ENCODE assay signal across 8 mouse cellular contexts in the genomic region with DNA sequence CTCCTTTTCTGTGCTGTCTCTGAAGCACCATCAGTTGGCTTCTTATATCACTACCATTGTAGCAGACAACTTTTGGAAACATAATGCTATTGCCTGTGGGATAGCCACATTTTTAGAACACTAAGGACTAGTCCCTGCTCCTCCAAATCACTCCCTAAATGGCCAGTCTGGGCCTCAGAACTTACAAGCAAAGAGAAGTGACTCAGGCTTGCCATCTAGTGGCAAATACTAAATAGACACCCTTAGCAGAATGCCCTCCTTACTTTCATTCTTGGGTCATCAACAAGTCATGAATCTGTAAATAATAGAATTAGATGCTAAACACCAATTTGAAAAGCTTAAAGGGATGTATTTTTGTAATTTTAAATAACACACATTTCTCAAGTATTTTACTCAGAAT. TPM values are rescaled to one million over a fixed set of nuclear protein-coding genes. Genes with fewer than 3 reads are reported as not detected.
DNase-seq lines count a peak whose midpoint lies in the region; ATAC-seq and TF ChIP-seq lines count a peak whose summit lies in the region.

No protein-coding gene starts in this region.

- H3K9ac ChIP-seq in heart, postnatal 0 days (replicated peaks; ENCODE audit: low read depth, low read length): no peak overlapping the region
- no peak overlapping the region for H3K9ac ChIP-seq in heart, embryonic 11.5 days (ENCODE audit: low read depth, low read length)

- no peak overlapping the region for H3K4me2 ChIP-seq in heart, postnatal 0 days (ENCODE audit: low read depth, low read length)
- H3K4me2 ChIP-seq in heart, embryonic 11.5 days: no peak overlapping the region

- no peak for TF ChIP-seq POLR2A in brain, embryonic 14.5 days (IDR thresholded peaks at IDR 0.05; ENCODE audit: borderline replicate concordance, extremely low read depth, insufficient read depth, insufficient read length, poor library complexity, severe bottlenecking)

- H3K4me1 ChIP-seq in heart, postnatal 0 days (ENCODE audit: control insufficient read depth, insufficient read depth): no peaks in the 10 kb centered on the region
- H3K4me1 ChIP-seq in heart, embryonic 11.5 days (ENCODE audit: control insufficient read depth, insufficient read depth, low read length): no peaks in the 10 kb centered on the region

- H3K36me3 ChIP-seq in heart, postnatal 0 days (replicated peaks; ENCODE audit: control insufficient read depth, insufficient read depth, low read length): no peaks in the 10 kb centered on the region
- no peaks in the 10 kb centered on the region for H3K36me3 ChIP-seq in heart, embryonic 11.5 days (ENCODE audit: control insufficient read depth, insufficient read depth, low read length)

- no peak overlapping the region for H3K27ac ChIP-seq in heart, postnatal 0 days (ENCODE audit: low read depth)
- no peak overlapping the region for H3K27ac ChIP-seq in heart, embryonic 11.5 days (ENCODE audit: low read depth, low read length)

- no peak for TF ChIP-seq EP300 in heart, postnatal 0 days (IDR thresholded peaks at IDR 0.05; ENCODE audit: low read depth)

- peak; percentile 57 for TF ChIP-seq CTCF in heart, postnatal 0 days (IDR thresholded peaks at IDR 0.05; ENCODE audit: low read depth)
- TF ChIP-seq CTCF in brain, embryonic 14.5 days (IDR thresholded peaks at IDR 0.05; ENCODE audit: borderline replicate concordance, extremely low read depth, insufficient read depth, insufficient read length): peak; percentile 66; the same call in 1 of the 2 replicates

- H3K27me3 ChIP-seq in heart, postnatal 0 days (ENCODE audit: control insufficient read depth, insufficient read depth, low read length): no peaks in the 10 kb centered on the region
- H3K27me3 ChIP-seq in heart, embryonic 11.5 days (ENCODE audit: control insufficient read depth, insufficient read depth, low read length): no peaks in the 10 kb centered on the region

- H3K9me3 ChIP-seq in heart, postnatal 0 days (replicated peaks; ENCODE audit: control insufficient read depth, low read length): no peaks in the 10 kb centered on the region
- H3K9me3 ChIP-seq in heart, embryonic 11.5 days (replicated peaks; ENCODE audit: control insufficient read depth, low read length): no peaks in the 10 kb centered on the region

- DNase-seq in heart, postnatal 0 days (ENCODE audit: low spot score): peak; percentile 36
- DNase-seq in A20 (ENCODE audit: low read depth, low spot score): peak; percentile 20
- DNase-seq in brain, embryonic 14.5 days (ENCODE audit: low read depth): peak; percentile 79
- peak; percentile 40 for DNase-seq in forelimb bud, embryonic 11.5 days (ENCODE audit: low read depth, low spot score)
- DNase-seq in lung, postnatal 25 days (ENCODE audit: low spot score): peak; percentile 23
- DNase-seq in right cerebral cortex, postnatal 25 days: no peak
- no peak for DNase-seq in adrenal gland, postnatal 25 days

- H3K4me3 ChIP-seq in heart, postnatal 0 days (ENCODE audit: low read depth, low read length): no peak overlapping the region
- H3K4me3 ChIP-seq in heart, embryonic 11.5 days (ENCODE audit: low read depth, low read length): no peak overlapping the region

- ATAC-seq in heart, postnatal 0 days (ENCODE audit: insufficient read depth, low read depth): no peak
- no peak for ATAC-seq in heart, embryonic 11.5 days (replicated peaks; ENCODE audit: insufficient number of reproducible peaks, low FRiP score, low TSS enrichment)

RNA-seq across cellular contexts. Expression of a gene that starts 4.7 kb away (rescaled TPM):
- total RNA-seq in heart, postnatal 0 days (2014; rRNA removed; ENCODE audit: low replicate concordance): not detected in 2 replicates
- polyA plus RNA-seq in heart, postnatal 0 days (2015; fragmentation: Nextera tagmentation; extraction: Ambion mirVana): 0.03 TPM in 1 of 2 replicates, not detected in the other
- 0.34 and 0.35 TPM in 2 replicates for polyA plus RNA-seq in heart, embryonic 11.5 days (2014; fragmentation: Nextera tagmentation; extraction: Ambion mirVana)
- 55.9 and 70.9 TPM in 2 replicates for polyA plus RNA-seq in brain, embryonic 14.5 days (2012; rRNA removed)
- 3.4 and 4.0 TPM in 2 replicates for total RNA-seq in adrenal gland, postnatal 25 days (2021)

RNA-seq across cellular contexts. Expression of a gene that starts 8.0 kb away (rescaled TPM):
- total RNA-seq in heart, postnatal 0 days (2014; rRNA removed; ENCODE audit: low replicate concordance): not detected in 2 replicates
- not detected in 2 replicates for polyA plus RNA-seq in heart, postnatal 0 days (2015; fragmentation: Nextera tagmentation; extraction: Ambion mirVana)
- polyA plus RNA-seq in heart, embryonic 11.5 days (2014; fragmentation: Nextera tagmentation; extraction: Ambion mirVana): not detected in 2 replicates
- polyA plus RNA-seq in brain, embryonic 14.5 days (2012; rRNA removed): 8.7 and 19.1 TPM in 2 replicates
- not detected in 2 replicates for total RNA-seq in adrenal gland, postnatal 25 days (2021)

Comparison
In these comparisons a context has a peak if more than half of its experiments do, and no peak if none do; other contexts are left out.
1. DNase-seq: peak in heart, postnatal 0 days (single experiment), A20 (single experiment), brain, embryonic 14.5 days (single experiment), forelimb bud, embryonic 11.5 days (single experiment) and lung, postnatal 25 days (single experiment); none in right cerebral cortex, postnatal 25 days (single experiment) and adrenal gland, postnatal 25 days (single experiment).
2. RNA of a gene that starts 4.7 kb away (polyA plus RNA-seq): 55.9 to 70.9 TPM in brain, embryonic 14.5 days; 0.34 to 0.35 TPM in heart, embryonic 11.5 days and 0.03 TPM in heart, postnatal 0 days; every median in the first group is over 10 times any median in the second.